Mouse (Mus musculus) heart, embryonic 16.5 days (tissue): Measurements from ENCODE around the gene Pcyox1. TPM values are rescaled to one million over a fixed set of nuclear protein-coding genes. Genes with fewer than 3 reads are reported as not detected.

ENCODE experiments used
- ATAC-seq: fragments of 200-750 bp; cut with Nextera tagmentation; replicated peaks from 2 replicates; pipeline ENCODE4 v1.8.0; 2017; ENCODE audit warnings: moderate number of reproducible peaks; ENCODE audit not compliant: insufficient read depth, low FRiP score; ENCODE audit errors: extremely low read depth
- H3K27ac ChIP-seq: fragments of 300-500 bp; sonication (generic); 2 replicates; pipeline ENCODE4 v1.5.1; 2014; ENCODE audit warnings: mild to moderate bottlenecking, low read length, control low read depth, moderate library complexity
- H3K27me3 ChIP-seq: fragments of 300-500 bp; sonication (generic); 2 replicates; pipeline ENCODE4 v1.6.1; 2014; ENCODE audit warnings: low read length, mixed read lengths; ENCODE audit not compliant: control insufficient read depth, insufficient read depth
- H3K36me3 ChIP-seq: fragments of 300-500 bp; sonication (generic); 2 replicates; pipeline ENCODE4 v1.6.1; 2014; ENCODE audit not compliant: control insufficient read depth, insufficient read depth
- H3K4me1 ChIP-seq: fragments of 300-500 bp; sonication (generic); 2 replicates; pipeline ENCODE4 v1.6.1; 2014; ENCODE audit warnings: low read length, mixed read lengths; ENCODE audit not compliant: control insufficient read depth, insufficient read depth
- H3K4me2 ChIP-seq: fragments of 300-500 bp; sonication (generic); 2 replicates; pipeline ENCODE4 v1.6.1; 2014; ENCODE audit warnings: low read depth, mild to moderate bottlenecking, control low read depth, low read length
- H3K4me3 ChIP-seq: fragments of 300-500 bp; sonication (generic); 2 replicates; pipeline ENCODE4 v1.5.1; 2014; ENCODE audit warnings: mild to moderate bottlenecking, control low read depth, low read length
- H3K9ac ChIP-seq: fragments of 300-500 bp; sonication (generic); 2 replicates; pipeline ENCODE4 v1.6.1; 2014; ENCODE audit warnings: low read length, control low read depth
- H3K9me3 ChIP-seq: fragments of 300-500 bp; sonication (generic); replicated peaks from 2 replicates; pipeline ENCODE4 v1.6.1; 2016; ENCODE audit warnings: low read length; ENCODE audit not compliant: control insufficient read depth
- WGBS: fragments of 180-500 bp; shearing (Covaris S2); extraction: QIAGEN DNeasy Blood & Tissue Kit; methylation state at CpG from one replicate; pipeline ENCODE4 v1.1.7; 2014; 5-methylcytosine and 5-hydroxymethylcytosine counted together
- polyA plus RNA-seq: library from polyadenylated mRNA; unstranded; fragments of >200 nt; fragmentation: Nextera tagmentation; extraction: Ambion mirVana; gene quantifications from 2 replicates; pipeline ENCODE4 v1.2.1, GENCODE M21; 2015

Gene Pcyox1
- polyA plus RNA-seq, 1 experiment from 2014 or later, result 56.6 TPM

DNA sequence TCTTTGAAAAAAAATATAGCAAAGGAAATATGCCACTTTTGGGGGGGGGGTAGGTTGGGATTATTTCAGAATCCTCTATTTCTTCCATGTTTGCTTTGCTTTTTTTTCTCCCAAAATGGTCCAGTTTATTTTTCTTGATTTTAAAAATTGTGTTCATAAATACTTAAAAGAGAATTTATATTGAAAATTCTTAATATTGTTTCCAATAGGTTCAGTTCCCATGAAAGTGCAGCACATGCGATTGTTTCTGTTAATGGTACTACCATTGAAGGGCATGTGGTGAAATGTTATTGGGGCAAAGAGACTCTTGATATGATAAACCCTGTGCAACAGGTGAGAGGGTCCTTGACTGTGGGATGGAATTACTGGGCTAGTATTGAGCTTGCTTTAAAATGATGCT is 29.4 kb upstream of the Pcyox1 start, which contains the start of gene Gm44790:
Gm44790 (plus strand) TSS at position 301 of the 400 bp plus-strand sequence.
- peaks cover 54% of the 10 kb centered on the region for H3K36me3 ChIP-seq
- H3K9me3 ChIP-seq, result no peaks in the 10 kb centered on the region

GRCm38 (mm10) chr6:86420491-86420890 is 23.5 kb upstream of the Pcyox1 start:
- peaks cover 54% of the 10 kb centered on the region for H3K36me3 ChIP-seq
- no peak for ATAC-seq
- no peaks in the 10 kb centered on the region for H3K4me1 ChIP-seq
- no peak overlapping the region for H3K4me2 ChIP-seq
- no peaks in the 10 kb centered on the region for H3K27me3 ChIP-seq
- WGBS, result 75% methylated on average over 6 of the region's 6 CpGs
- no peak overlapping the region for H3K27ac ChIP-seq
- H3K9ac ChIP-seq, result no peak overlapping the region
- no peaks in the 10 kb centered on the region for H3K9me3 ChIP-seq
- no peak overlapping the region for H3K4me3 ChIP-seq

More for the DNA sequence above, 29.4 kb upstream of the Pcyox1 start, which contains the start of gene Gm44790:
- Histone ChIP-seq H3K9ac (no peak within 1 kb of the TSS), H3K4me3 (no peak within 1 kb of the TSS), H3K27me3 (no peaks in the 10 kb centered on the region), H3K4me2 (no peak within 1 kb of the TSS), H3K4me1 (no peaks in the 10 kb centered on the region), H3K27ac (no peak within 1 kb of the TSS)
- WGBS, result 94% methylated on average over 1 of the region's 1 CpGs
- no peak for ATAC-seq

DNA sequence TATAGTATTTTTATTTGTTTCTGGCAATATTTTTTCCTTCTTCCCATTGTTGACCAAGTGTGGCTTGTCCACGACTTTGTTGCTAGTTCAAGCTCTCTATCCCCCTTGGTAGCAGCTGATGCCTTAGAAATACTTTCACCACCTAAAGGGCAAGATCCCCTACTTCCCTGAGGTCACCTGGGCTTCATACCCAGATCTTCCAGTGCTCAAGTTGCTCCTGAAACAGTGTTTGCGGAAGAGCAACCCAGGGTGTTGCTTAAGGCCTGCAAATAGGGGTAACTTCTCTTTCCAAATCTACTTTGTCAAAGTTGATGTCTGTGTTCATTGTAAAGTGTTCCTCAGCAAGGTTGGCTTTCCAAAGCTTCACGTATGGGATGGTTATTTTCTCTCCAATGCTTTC is 22.3 kb upstream of the Pcyox1 start:
- no peak overlapping the region for H3K9ac ChIP-seq
- H3K9me3 ChIP-seq, result no peaks in the 10 kb centered on the region
- no peak overlapping the region for H3K4me3 ChIP-seq
- no peaks in the 10 kb centered on the region for H3K4me1 ChIP-seq
- H3K27me3 ChIP-seq, result no peaks in the 10 kb centered on the region
- 86% methylated on average over 3 of the region's 3 CpGs for WGBS
- peaks cover 49% of the 10 kb centered on the region for H3K36me3 ChIP-seq
- H3K27ac ChIP-seq, result no peak overlapping the region
- H3K4me2 ChIP-seq, result no peak overlapping the region
- ATAC-seq, result no peak

GRCm38 (mm10) chr6:86418711-86419110 is 21.8 kb upstream of the Pcyox1 start:
- Histone ChIP-seq H3K36me3 (peaks cover 47% of the 10 kb centered on the region), H3K9me3 (no peaks in the 10 kb centered on the region), H3K4me3 (no peak overlapping the region), H3K4me2 (no peak overlapping the region), H3K27me3 (no peaks in the 10 kb centered on the region), H3K9ac (no peak overlapping the region), H3K27ac (no peak overlapping the region), H3K4me1 (no peaks in the 10 kb centered on the region)
- 91% methylated on average over 6 of the region's 6 CpGs for whole genome bisulfite sequencing
- no peak for ATAC-seq

GRCm38 (mm10) chr6:86406306-86406705 is 9.4 kb upstream of the Pcyox1 start:
- H3K4me3 ChIP-seq, result no peak overlapping the region

GRCm38 (mm10) chr6:86404996-86405395 is 8.0 kb upstream of the Pcyox1 start:
- ATAC-seq, result no peak
- peak overlapping the region; percentile 100 for H3K27ac ChIP-seq
- peak overlapping the region; percentile 98 for H3K9ac ChIP-seq
- H3K4me3 ChIP-seq, result peak overlapping the region; percentile 92
- H3K4me1 ChIP-seq, result peaks cover 11% of the 10 kb centered on the region
- H3K27me3 ChIP-seq, result no peaks in the 10 kb centered on the region
- no peaks in the 10 kb centered on the region for H3K36me3 ChIP-seq
- peak overlapping the region; percentile 80 for H3K4me2 ChIP-seq
- WGBS, result under 1% methylated on average over 11 of the region's 11 CpGs
- H3K9me3 ChIP-seq, result no peaks in the 10 kb centered on the region

More at GRCm38 (mm10) chr6:86406306-86406705, 9.4 kb upstream of the Pcyox1 start:
- Histone ChIP-seq H3K9me3 (no peaks in the 10 kb centered on the region), H3K4me2 (no peak overlapping the region), H3K9ac (no peak overlapping the region), H3K36me3 (no peaks in the 10 kb centered on the region), H3K27me3 (no peaks in the 10 kb centered on the region), H3K4me1 (peaks cover 7% of the 10 kb centered on the region), H3K27ac (no peak overlapping the region)
- no peak for ATAC-seq

GRCm38 (mm10) chr6:86404100-86404861 is 7.3 kb upstream of the Pcyox1 start, which contains the start of gene Tia1:
Gene Tia1 (plus strand): TSS chr6:86404219.
- Histone ChIP-seq H3K4me2 (peak within 1 kb of the TSS; percentile 80), H3K4me3 (peak within 1 kb of the TSS; percentile 92), H3K9me3 (no peaks in the 10 kb centered on the region), H3K36me3 (no peaks in the 10 kb centered on the region), H3K27me3 (no peaks in the 10 kb centered on the region), H3K27ac (peak within 1 kb of the TSS; percentile 100), H3K9ac (peak within 1 kb of the TSS; percentile 98), H3K4me1 (peaks cover 11% of the 10 kb centered on the region)
- peak; percentile 96 for ATAC-seq
- WGBS, result under 1% methylated on average over 62 of the region's 62 CpGs

DNA sequence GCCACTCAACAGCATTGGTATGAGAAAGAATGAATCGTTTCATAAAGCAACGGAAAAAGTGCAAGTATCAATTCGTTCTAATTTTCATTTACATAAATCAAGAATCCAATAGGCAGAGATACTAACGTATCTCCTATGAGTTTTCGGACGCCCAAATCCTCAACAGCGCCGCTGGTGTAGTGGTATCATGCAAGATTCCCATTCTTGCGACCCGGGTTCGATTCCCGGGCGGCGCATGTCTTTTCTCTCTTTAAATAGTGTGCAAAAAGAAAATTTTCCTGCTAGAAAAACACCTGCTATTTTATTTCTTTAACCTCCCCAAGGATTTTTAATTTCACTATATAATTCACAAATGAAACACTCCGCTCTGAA is 6.8 kb upstream of the Pcyox1 start:
- H3K9ac ChIP-seq, result peak overlapping the region; percentile 65
- WGBS, result 2% methylated on average over 15 of the region's 15 CpGs
- no peaks in the 10 kb centered on the region for H3K27me3 ChIP-seq
- no peaks in the 10 kb centered on the region for H3K9me3 ChIP-seq
- H3K4me1 ChIP-seq, result peaks cover 11% of the 10 kb centered on the region
- peak; percentile 58 for ATAC-seq
- H3K4me2 ChIP-seq, result peak overlapping the region; percentile 52
- H3K36me3 ChIP-seq, result no peaks in the 10 kb centered on the region
- H3K27ac ChIP-seq, result peak overlapping the region; percentile 100
- H3K4me3 ChIP-seq, result peak overlapping the region; percentile 92
